Mouse (Mus musculus): ENCODE data around the gene Auts2. TPM values are rescaled to one million over a fixed set of nuclear protein-coding genes. Genes with fewer than 3 reads are reported as not detected.

Gene Auts2
- total RNA-seq, 1 experiment, result 9.9 TPM

DNA sequence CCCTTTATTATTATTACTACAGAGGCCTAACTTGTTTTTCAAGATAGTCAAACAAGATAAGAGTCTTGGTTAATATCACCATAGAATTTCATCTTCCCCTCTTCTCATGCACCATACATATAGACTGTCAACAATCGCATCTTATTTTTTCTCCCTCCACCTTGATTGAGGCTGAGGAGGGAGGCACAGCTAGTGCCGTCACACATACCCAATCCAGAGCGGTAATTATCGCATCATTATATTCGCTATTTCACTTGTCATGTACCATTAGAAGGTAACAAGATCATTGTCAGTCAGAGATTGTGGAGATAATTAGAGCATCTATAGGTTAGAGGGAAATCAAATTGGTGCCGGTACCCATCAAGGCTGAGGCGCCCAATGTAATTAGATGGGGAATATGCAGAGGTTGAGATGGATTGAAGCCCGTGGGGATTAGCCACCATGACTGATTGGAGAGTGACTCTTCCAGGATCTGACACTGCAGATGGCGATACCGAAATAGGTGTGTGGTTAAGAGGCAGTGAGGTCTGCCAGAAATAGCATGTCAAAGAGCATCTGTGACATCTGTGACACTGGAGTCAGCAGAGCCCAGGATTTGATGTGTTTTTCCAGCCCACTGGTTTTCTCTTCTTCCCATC, 1107.8 kb downstream of the Auts2 start:
- TF ChIP-seq ZNF384 (IDR thresholded peaks at IDR 0.05; ENCODE audit: low read depth, low read length) (no peak), MAFK (IDR thresholded peaks at IDR 0.05; ENCODE audit: insufficient read depth, low read depth, low read length) (no peak), CHD2 (IDR thresholded peaks at IDR 0.05; ENCODE audit: low read depth, low read length) (no peak), HCFC1 (IDR thresholded peaks at IDR 0.05; ENCODE audit: borderline replicate concordance, insufficient read depth, low read length) (no peak), ZC3H11A (IDR thresholded peaks at IDR 0.05; ENCODE audit: borderline replicate concordance, low read depth, low read length) (no peak)
- in situ Hi-C loops (cut with MboI; ENCODE audit: low sequenced_read_pairs in 2 of 2, unreplicated experiment in 2 of 2), result no loop called here

DNA sequence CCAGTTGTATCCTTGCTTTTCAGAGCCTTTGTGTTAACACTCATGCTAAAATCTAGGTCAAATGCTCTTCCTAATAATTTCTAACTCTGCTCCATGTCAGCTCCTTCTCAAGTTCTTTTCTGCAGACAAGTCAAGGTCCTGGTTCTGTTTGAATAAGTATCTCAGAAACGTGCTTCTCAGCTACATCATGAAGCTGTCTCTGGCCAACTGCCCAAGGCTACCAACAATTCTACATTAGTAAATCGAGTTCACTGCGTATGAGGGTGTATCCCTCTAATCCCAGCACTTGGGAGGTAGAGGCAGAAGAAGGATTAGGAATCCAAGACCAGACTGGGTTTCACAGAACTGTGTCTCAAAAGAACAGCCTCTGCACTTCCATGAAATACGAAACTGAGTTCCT, 1109.9 kb downstream of the Auts2 start:
- Histone ChIP-seq H3K4me1 (ENCODE audit: control insufficient read depth in 2 of 2, insufficient read depth in 2 of 2, low read length in 2 of 2, poor library complexity in 1 of 2) (peaks cover 0 to 9% of the 10 kb centered on the region in 2 experiments; a peak in 2 of 4 replicates), H3K9me3 (ENCODE audit: control insufficient read depth, insufficient read depth, low read depth, low read length) (no peaks in the 10 kb centered on the region), H3K27ac (ENCODE audit: insufficient read depth, low read depth, low read length, poor library complexity, severe bottlenecking) (no peak overlapping the region), H3K4me3 (ENCODE audit: insufficient read depth in 1 of 2, low read depth in 1 of 2, low read length in 2 of 2, poor library complexity in 1 of 2, severe bottlenecking in 1 of 2) (no peak overlapping the region), H3K9ac (ENCODE audit: insufficient read depth, low read depth, low read length, poor library complexity, severe bottlenecking) (no peak overlapping the region), H3K36me3 (ENCODE audit: control insufficient read depth, insufficient read depth, low read length, poor library complexity, severe bottlenecking) (peaks cover 3% of the 10 kb centered on the region; the same call in 1 of the 2 replicates)
- DNase-seq (ENCODE audit: low read depth, low spot score), result no peak
- TF ChIP-seq ZNF384 (IDR thresholded peaks at IDR 0.05; ENCODE audit: low read depth, low read length) (no peak), MAFK (IDR thresholded peaks at IDR 0.05; ENCODE audit: insufficient read depth, low read depth, low read length) (no peak), HCFC1 (IDR thresholded peaks at IDR 0.05; ENCODE audit: borderline replicate concordance, insufficient read depth, low read length) (no peak), ZC3H11A (IDR thresholded peaks at IDR 0.05; ENCODE audit: borderline replicate concordance, low read depth, low read length) (no peak), CHD2 (IDR thresholded peaks at IDR 0.05; ENCODE audit: low read depth, low read length) (no peak)
- in situ Hi-C loops (cut with MboI; ENCODE audit: low sequenced_read_pairs in 2 of 2, unreplicated experiment in 2 of 2), result no loop called here

More for the DNA sequence above, 1107.8 kb downstream of the Auts2 start:
- H3K9me3 ChIP-seq (ENCODE audit: control insufficient read depth, insufficient read depth, low read depth, low read length), result no peaks in the 10 kb centered on the region
- H3K4me3 ChIP-seq (ENCODE audit: insufficient read depth in 1 of 2, low read depth in 1 of 2, low read length in 2 of 2, poor library complexity in 1 of 2, severe bottlenecking in 1 of 2), result no peak overlapping the region
- no peak overlapping the region for H3K27ac ChIP-seq (ENCODE audit: insufficient read depth, low read depth, low read length, poor library complexity, severe bottlenecking)
- no peak for DNase-seq (ENCODE audit: low read depth, low spot score)
- H3K36me3 ChIP-seq (ENCODE audit: control insufficient read depth, insufficient read depth, low read length, poor library complexity, severe bottlenecking), result peaks cover 14% of the 10 kb centered on the region
- H3K4me1 ChIP-seq (ENCODE audit: control insufficient read depth in 2 of 2, insufficient read depth in 2 of 2, low read length in 2 of 2, poor library complexity in 1 of 2), result peaks cover 0 to 8% of the 10 kb centered on the region in 2 experiments; a peak in 2 of 4 replicates
- no peak overlapping the region for H3K9ac ChIP-seq (ENCODE audit: insufficient read depth, low read depth, low read length, poor library complexity, severe bottlenecking)

DNA sequence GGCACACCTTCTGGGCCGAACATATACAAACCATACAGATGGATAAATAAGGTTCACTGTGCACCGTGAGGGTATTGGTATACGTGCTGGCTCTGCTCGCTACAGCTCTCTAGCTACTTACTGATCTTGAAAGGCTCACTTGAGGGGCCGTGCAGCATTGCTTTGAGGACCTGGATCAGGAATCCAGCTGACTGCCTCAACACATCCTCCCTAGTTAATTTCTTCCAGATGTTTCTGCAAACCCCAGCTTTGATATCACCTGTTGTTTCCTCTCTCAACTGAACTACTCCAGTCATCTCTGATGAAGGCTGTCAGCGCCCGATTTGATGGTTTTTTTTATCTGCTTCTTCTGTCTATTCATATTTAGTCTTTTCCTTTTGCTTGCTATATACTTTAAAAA, 1111.2 kb downstream of the Auts2 start:
- Histone ChIP-seq H3K27ac (ENCODE audit: insufficient read depth, low read depth, low read length, poor library complexity, severe bottlenecking) (no peak overlapping the region), H3K9me3 (ENCODE audit: control insufficient read depth, insufficient read depth, low read depth, low read length) (no peaks in the 10 kb centered on the region), H3K36me3 (ENCODE audit: control insufficient read depth, insufficient read depth, low read length, poor library complexity, severe bottlenecking) (no peaks in the 10 kb centered on the region), H3K4me3 (ENCODE audit: insufficient read depth in 1 of 2, low read depth in 1 of 2, low read length in 2 of 2, poor library complexity in 1 of 2, severe bottlenecking in 1 of 2) (no peak overlapping the region), H3K9ac (ENCODE audit: insufficient read depth, low read depth, low read length, poor library complexity, severe bottlenecking) (no peak overlapping the region), H3K4me1 (ENCODE audit: control insufficient read depth in 2 of 2, insufficient read depth in 2 of 2, low read length in 2 of 2, poor library complexity in 1 of 2) (peaks cover 0 to 8% of the 10 kb centered on the region in 2 experiments; a peak in 2 of 4 replicates)
- in situ Hi-C loops (cut with MboI; ENCODE audit: low sequenced_read_pairs in 2 of 2, unreplicated experiment in 2 of 2), result no loop called here
- no peak for DNase-seq (ENCODE audit: low read depth, low spot score)
- TF ChIP-seq CHD2 (IDR thresholded peaks at IDR 0.05; ENCODE audit: low read depth, low read length), result no peak
- no peak for TF ChIP-seq ZC3H11A (IDR thresholded peaks at IDR 0.05; ENCODE audit: borderline replicate concordance, low read depth, low read length)
- TF ChIP-seq ZNF384 (IDR thresholded peaks at IDR 0.05; ENCODE audit: low read depth, low read length), result no peak
- no peak for TF ChIP-seq MAFK (IDR thresholded peaks at IDR 0.05; ENCODE audit: insufficient read depth, low read depth, low read length)
- TF ChIP-seq HCFC1 (IDR thresholded peaks at IDR 0.05; ENCODE audit: borderline replicate concordance, insufficient read depth, low read length), result no peak

DNA sequence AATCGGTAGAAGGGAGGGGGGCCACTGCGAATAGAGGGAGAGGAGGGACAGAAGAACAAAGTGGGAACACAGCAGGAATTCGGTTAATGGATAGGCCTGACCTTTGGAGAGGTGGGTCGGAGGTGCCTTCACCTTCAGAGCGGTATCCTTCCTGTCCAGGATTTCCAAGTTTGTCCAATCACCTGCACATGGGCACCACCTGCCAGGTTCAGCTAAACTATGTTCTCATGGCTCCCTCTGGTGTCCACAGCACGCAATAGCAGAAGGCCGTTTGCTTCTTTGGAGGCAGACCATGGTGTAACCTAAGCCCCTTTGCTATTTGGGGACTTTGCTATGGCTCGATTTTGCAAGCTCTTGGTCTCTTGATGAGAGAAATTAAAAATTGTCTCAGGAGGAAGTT, 1113.0 kb downstream of the Auts2 start:
- Histone ChIP-seq H3K4me3 (ENCODE audit: insufficient read depth in 1 of 2, low read depth in 1 of 2, low read length in 2 of 2, poor library complexity in 1 of 2, severe bottlenecking in 1 of 2) (no peak overlapping the region), H3K9me3 (ENCODE audit: control insufficient read depth, insufficient read depth, low read depth, low read length) (no peaks in the 10 kb centered on the region), H3K9ac (ENCODE audit: insufficient read depth, low read depth, low read length, poor library complexity, severe bottlenecking) (no peak overlapping the region), H3K27ac (ENCODE audit: insufficient read depth, low read depth, low read length, poor library complexity, severe bottlenecking) (no peak overlapping the region), H3K4me1 (ENCODE audit: control insufficient read depth in 2 of 2, insufficient read depth in 2 of 2, low read length in 2 of 2, poor library complexity in 1 of 2) (peaks cover 0 to 6% of the 10 kb centered on the region in 2 experiments; a peak in 2 of 4 replicates), H3K36me3 (ENCODE audit: control insufficient read depth, insufficient read depth, low read length, poor library complexity, severe bottlenecking) (no peaks in the 10 kb centered on the region)
- in situ Hi-C loops (cut with MboI; ENCODE audit: low sequenced_read_pairs in 2 of 2, unreplicated experiment in 2 of 2), result no loop called here
- no peak for TF ChIP-seq MAFK (IDR thresholded peaks at IDR 0.05; ENCODE audit: insufficient read depth, low read depth, low read length)
- peak; percentile 93 for TF ChIP-seq ZC3H11A (IDR thresholded peaks at IDR 0.05; ENCODE audit: borderline replicate concordance, low read depth, low read length)
- DNase-seq (ENCODE audit: low read depth, low spot score), result peak; percentile 65
